Mouse (Mus musculus) MEL (cell line): ENCODE measurements at regions not wholly inside any gene's neighbourhood (a gene's known extent, or its start where the extent isn't known, plus 50 kb on each side); places are given as distances from the start of the nearest gene placed in this dataset.

Source experiments
- DNase-seq: peaks from one replicate; pipeline ENCODE4 v3.0.0; 2011; ENCODE audit warnings: low read depth, low spot score
- H3K27ac ChIP-seq: 2 replicates; pipeline ENCODE4 v1.5.1; 2012; ENCODE audit warnings: low read depth, mild to moderate bottlenecking, control low read depth, low read length, moderate library complexity; ENCODE audit not compliant: control insufficient read depth
- H3K27me3 ChIP-seq, 2 experiments: fragments of 150-350 bp in 1 of 2; sonication (generic) in 1 of 2; 2 replicates each; pipeline ENCODE4 v1.6.1; 2012; ENCODE audit warnings: low read length in 2 of 2, mild to moderate bottlenecking in 2 of 2, improper control_type of control experiment in 1 of 2, moderate library complexity in 1 of 2; ENCODE audit not compliant: insufficient read depth in 2 of 2, control insufficient read depth in 1 of 2
- H3K36me3 ChIP-seq, 2 experiments: 2 replicates each; pipeline ENCODE4 v1.6.1; 2012 to 2014; ENCODE audit warnings: low read length in 2 of 2, improper control_type of control experiment in 1 of 2, inconsistent platforms in 1 of 2, mild to moderate bottlenecking in 1 of 2; ENCODE audit not compliant: insufficient read depth in 2 of 2, control insufficient read depth in 1 of 2
- H3K4me1 ChIP-seq, 2 experiments: fragments of 150-350 bp in 1 of 2; sonication (generic) in 1 of 2; 2 replicates each; pipeline ENCODE4 v1.6.1; 2012; ENCODE audit warnings: low read length in 2 of 2, improper control_type of control experiment in 1 of 2, mild to moderate bottlenecking in 1 of 2; ENCODE audit not compliant: insufficient read depth in 2 of 2, control insufficient read depth in 1 of 2
- H3K4me3 ChIP-seq, 2 experiments: fragments of 150-350 bp in 1 of 2; sonication (generic) in 1 of 2; 2 replicates each; pipeline ENCODE4 v1.5.1; 2012; ENCODE audit warnings: low read depth in 2 of 2, low read length in 2 of 2, mild to moderate bottlenecking in 2 of 2, moderate library complexity in 2 of 2, control low read depth in 1 of 2, improper control_type of control experiment in 1 of 2; ENCODE audit not compliant: control insufficient read depth in 1 of 2, insufficient read depth in 1 of 2
- H3K79me2 ChIP-seq: 2 replicates; pipeline ENCODE4 v1.6.1; 2012; ENCODE audit warnings: mild to moderate bottlenecking, low read length, moderate library complexity; ENCODE audit not compliant: control insufficient read depth, poor library complexity, insufficient read depth
- H3K9ac ChIP-seq: 2 replicates; pipeline ENCODE4 v1.6.1; 2012; ENCODE audit warnings: low read depth, mild to moderate bottlenecking, control low read depth, low read length, moderate library complexity; ENCODE audit not compliant: control insufficient read depth, poor library complexity, severe bottlenecking
- H3K9me3 ChIP-seq: fragments of 150-350 bp; sonication (generic); replicated peaks from 2 replicates; pipeline ENCODE4 v1.6.1; 2012; ENCODE audit warnings: mild to moderate bottlenecking, low read length, improper control_type of control experiment, moderate library complexity; ENCODE audit not compliant: insufficient read depth
- BHLHE40 ChIP-seq: IDR thresholded peaks from 2 replicates; pipeline ENCODE4 v1.6.1; 2012; ENCODE audit warnings: low read depth, mild to moderate bottlenecking, inconsistent platforms, low read length, improper control_type of control experiment, borderline replicate concordance
- CHD1 ChIP-seq: IDR thresholded peaks from 2 replicates; pipeline ENCODE4 v1.6.1; 2012; ENCODE audit warnings: low read depth, mild to moderate bottlenecking, inconsistent platforms, low read length, improper control_type of control experiment
- CHD2 ChIP-seq: IDR thresholded peaks from 2 replicates; pipeline ENCODE4 v1.6.1; 2011; ENCODE audit warnings: low read length, improper control_type of control experiment
- CTCF ChIP-seq, 3 experiments: IDR thresholded peaks in 2 of 3; conservative IDR thresholded peaks in 1 of 3; 2 replicates each; pipeline ENCODE4 v1.5.1; 2011 to 2012; ENCODE audit warnings: low read length in 3 of 3, low read depth in 2 of 3, mild to moderate bottlenecking in 2 of 3, improper control_type of control experiment in 1 of 3, inconsistent platforms in 1 of 3, mixed read lengths in 1 of 3, moderate library complexity in 1 of 3; ENCODE audit not compliant: control insufficient read depth in 1 of 3, insufficient read depth in 1 of 3, poor library complexity in 1 of 3, severe bottlenecking in 1 of 3
- ELF1 ChIP-seq: IDR thresholded peaks from 2 replicates; pipeline ENCODE4 v1.6.1; 2014; ENCODE audit warnings: low read depth, mild to moderate bottlenecking, inconsistent platforms, low read length, improper control_type of control experiment, moderate library complexity
- GABPA ChIP-seq: IDR thresholded peaks from 2 replicates; pipeline ENCODE4 v1.6.1; 2012; ENCODE audit warnings: low read depth, mild to moderate bottlenecking, inconsistent platforms, low read length, improper control_type of control experiment, moderate library complexity
- GATA1 ChIP-seq: IDR thresholded peaks from 2 replicates; pipeline ENCODE4 v1.6.1; 2011; ENCODE audit warnings: low read depth, low read length, improper control_type of control experiment
- HCFC1 ChIP-seq: IDR thresholded peaks from 2 replicates; pipeline ENCODE4 v1.6.1; 2012; ENCODE audit warnings: low read depth, mild to moderate bottlenecking, inconsistent platforms, low read length, improper control_type of control experiment, moderate library complexity
- JUND ChIP-seq: IDR thresholded peaks from 2 replicates; pipeline ENCODE4 v1.6.1; 2011; ENCODE audit warnings: low read depth, mild to moderate bottlenecking, improper control_type of control experiment, low read length
- KAT2A ChIP-seq: conservative IDR thresholded peaks from 2 replicates; pipeline ENCODE4 v1.6.1; 2012; ENCODE audit warnings: low read depth, low read length, improper control_type of control experiment, inconsistent platforms
- MAX ChIP-seq: IDR thresholded peaks from 2 replicates; pipeline ENCODE4 v1.6.1; 2011; ENCODE audit warnings: low read length, improper control_type of control experiment
- MAZ ChIP-seq: IDR thresholded peaks from 2 replicates; pipeline ENCODE4 v1.6.1; 2012; ENCODE audit warnings: low read depth, mild to moderate bottlenecking, inconsistent platforms, low read length, improper control_type of control experiment
- MYB ChIP-seq: IDR thresholded peaks from 2 replicates; pipeline ENCODE4 v1.6.1; 2011; ENCODE audit warnings: mild to moderate bottlenecking, low read depth, low read length, improper control_type of control experiment
- POLR2AphosphoS2 ChIP-seq: IDR thresholded peaks from 2 replicates; pipeline ENCODE4 v1.6.1; 2011; ENCODE audit warnings: low read length, improper control_type of control experiment
- RAD21 ChIP-seq: IDR thresholded peaks from 2 replicates; pipeline ENCODE4 v1.6.1; 2011; ENCODE audit warnings: mild to moderate bottlenecking, low read depth, low read length, improper control_type of control experiment
- TAL1 ChIP-seq: IDR thresholded peaks from 2 replicates; pipeline ENCODE4 v1.6.1; 2012; ENCODE audit warnings: mild to moderate bottlenecking, inconsistent platforms, low read length, moderate library complexity, mixed read lengths
- UBTF ChIP-seq: IDR thresholded peaks from 2 replicates; pipeline ENCODE4 v1.6.1; 2012; ENCODE audit warnings: low read depth, mild to moderate bottlenecking, inconsistent platforms, low read length, improper control_type of control experiment, moderate library complexity, borderline replicate concordance; ENCODE audit not compliant: insufficient read depth
- USF1 ChIP-seq: IDR thresholded peaks from 2 replicates; pipeline ENCODE4 v1.6.1; 2014; ENCODE audit warnings: low read depth, mild to moderate bottlenecking, inconsistent platforms, low read length, improper control_type of control experiment, moderate library complexity
- ZC3H11A ChIP-seq: IDR thresholded peaks from 2 replicates; pipeline ENCODE4 v1.6.1; 2012; ENCODE audit warnings: low read depth, mild to moderate bottlenecking, inconsistent platforms, low read length, improper control_type of control experiment
- ZNF384 ChIP-seq: IDR thresholded peaks from 2 replicates; pipeline ENCODE4 v1.6.1; 2012; ENCODE audit warnings: low read depth, mild to moderate bottlenecking, inconsistent platforms, low read length, improper control_type of control experiment

DNA sequence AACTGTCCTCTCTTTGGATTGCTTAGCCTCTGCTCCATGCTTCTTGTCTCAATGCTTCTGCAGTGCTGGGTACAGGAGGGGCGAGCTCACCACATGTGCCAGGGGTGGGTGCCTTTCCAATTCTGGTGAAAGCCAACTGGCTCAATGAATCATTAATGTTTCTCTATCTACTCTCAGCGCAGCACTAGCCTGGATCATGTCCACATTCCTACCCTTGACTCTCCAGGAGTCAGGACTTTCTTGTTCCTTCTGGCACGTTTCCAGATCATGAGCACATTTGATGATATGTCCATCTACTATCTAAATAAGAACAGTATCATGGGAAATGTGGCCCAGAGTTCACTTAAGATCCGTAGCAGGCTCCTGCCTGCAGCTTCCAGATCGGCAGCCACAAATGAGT lies 80.8 kb downstream of the Mterf1b start (continued):
- TF ChIP-seq CTCF (IDR thresholded peaks at IDR 0.05 in 2 of 3, conservative IDR thresholded peaks at IDR 0.05 in 1 of 3; ENCODE audit: control insufficient read depth in 1 of 3, insufficient read depth in 1 of 3, low read depth in 2 of 3, low read length in 3 of 3, poor library complexity in 1 of 3, severe bottlenecking in 1 of 3) (no peak), USF1 (no peak), JUND (no peak)

DNA sequence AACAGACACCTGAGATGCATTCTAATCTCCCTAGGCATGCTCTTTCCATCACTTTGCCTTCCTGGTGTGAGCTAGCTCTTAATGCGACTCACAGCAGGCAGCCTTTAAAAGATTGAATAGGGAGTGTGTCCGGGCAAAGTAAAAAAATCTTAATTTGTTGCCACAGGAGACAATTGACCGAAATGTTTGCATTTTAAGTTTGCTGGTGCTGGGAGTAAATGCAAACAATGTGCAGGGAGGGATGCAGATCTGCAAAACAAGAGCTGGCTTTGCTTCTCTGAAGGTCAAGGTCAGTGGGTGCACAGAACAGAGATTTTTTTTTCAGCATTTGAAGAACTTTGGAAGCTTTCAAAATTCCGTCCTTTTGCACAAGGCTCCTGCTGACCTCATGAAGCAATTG lies 111.4 kb downstream of the Mterf1b start:
- Histone ChIP-seq H3K9me3 (no peaks in the 10 kb centered on the region), H3K27ac (no peak overlapping the region), H3K4me1 (no peaks in the 10 kb centered on the region), H3K9ac (no peak overlapping the region), H3K27me3 (no peaks in the 10 kb centered on the region), H3K4me3 (no peak overlapping the region), H3K36me3 (no peaks in the 10 kb centered on the region), H3K79me2 (no peaks in the 10 kb centered on the region)
- no peak for TF ChIP-seq POLR2AphosphoS2
- no peak for TF ChIP-seq KAT2A
- no peak for TF ChIP-seq MYB
- TF ChIP-seq HCFC1 = no peak
- TF ChIP-seq RAD21 = no peak
- no peak for TF ChIP-seq UBTF
- TF ChIP-seq ZNF384 = no peak
- TF ChIP-seq USF1 = no peak
- no peak for TF ChIP-seq CHD2
- DNase-seq = no peak

DNA sequence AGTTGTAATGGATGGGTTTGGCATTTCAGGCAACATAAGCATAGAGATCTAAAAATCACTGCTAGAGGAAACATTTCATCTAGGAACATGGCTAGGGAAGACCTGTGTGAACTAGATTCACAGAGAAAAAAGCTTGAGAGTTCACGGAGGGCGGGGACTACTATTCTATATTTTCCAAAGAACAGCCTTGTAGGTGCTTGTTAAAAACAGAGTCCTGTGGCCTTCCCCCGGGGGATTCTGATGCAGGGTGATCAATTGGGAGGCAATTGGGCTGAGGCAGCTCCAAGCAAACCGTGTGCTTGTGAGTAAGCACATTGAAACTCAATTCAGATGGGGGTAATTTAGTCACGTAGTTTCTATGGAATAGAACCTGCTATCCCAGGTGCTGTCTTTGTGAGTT lies 112.0 kb downstream of the Mterf1b start:
- DNase-seq = no peak
- no peaks in the 10 kb centered on the region for H3K27me3 ChIP-seq
- H3K4me3 ChIP-seq = no peak overlapping the region
- H3K79me2 ChIP-seq = no peaks in the 10 kb centered on the region
- H3K9me3 ChIP-seq = no peaks in the 10 kb centered on the region
- no peak overlapping the region for H3K27ac ChIP-seq
- no peaks in the 10 kb centered on the region for H3K4me1 ChIP-seq
- no peak overlapping the region for H3K9ac ChIP-seq
- no peak for TF ChIP-seq MYB
- no peak for TF ChIP-seq MAZ
- TF ChIP-seq ZC3H11A = no peak
- no peak for TF ChIP-seq TAL1
- TF ChIP-seq GATA1 = no peak
- TF ChIP-seq CHD2 = no peak
- TF ChIP-seq GABPA = no peak
- no peak for TF ChIP-seq CHD1
- no peak for TF ChIP-seq ELF1
- TF ChIP-seq HCFC1 = no peak
- no peak for TF ChIP-seq USF1
- TF ChIP-seq MAX = no peak
- no peak for TF ChIP-seq BHLHE40
- TF ChIP-seq ZNF384 = no peak
- H3K36me3 ChIP-seq = no peaks in the 10 kb centered on the region
